Mouse (Mus musculus): Measurements from ENCODE around the gene Psap. TPM values are rescaled to one million over a fixed set of nuclear protein-coding genes. Genes with fewer than 3 reads are reported as not detected.

The Psap gene
- polyA plus RNA-seq, 1 experiment from 2014 or later = 16,354 TPM

DNA sequence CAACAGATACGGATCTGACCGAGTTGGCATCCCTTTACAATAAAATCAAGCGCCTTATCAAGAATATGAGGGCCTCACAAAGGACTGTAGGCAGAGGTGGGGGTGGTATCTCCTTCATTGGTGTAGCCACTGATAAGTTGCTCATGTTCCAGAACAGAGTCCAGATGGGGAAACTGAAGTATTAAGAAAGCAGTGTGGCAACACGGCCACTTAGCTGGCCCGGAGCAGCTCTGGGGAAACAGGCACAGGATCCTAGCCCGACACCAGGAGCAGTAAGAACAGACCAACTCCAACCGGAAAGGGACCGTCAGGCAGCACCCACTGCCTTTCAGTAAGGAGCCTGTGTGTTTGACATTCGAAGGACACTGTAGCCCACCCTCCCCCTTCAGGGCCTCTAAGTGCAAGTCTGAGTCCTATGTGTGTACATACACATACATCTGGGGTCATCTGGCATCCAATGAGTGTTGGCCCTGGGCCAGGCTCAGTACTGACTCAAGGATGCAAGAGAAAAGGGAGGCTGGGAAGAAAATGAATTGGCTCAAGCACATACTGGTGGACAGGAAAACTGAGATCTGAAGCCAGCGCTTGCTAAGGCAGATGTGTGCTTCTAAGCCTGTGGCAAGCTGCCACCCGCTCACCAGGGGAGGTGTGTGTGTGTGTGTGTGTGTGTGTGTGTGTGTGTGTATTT lies 51.7 kb downstream of the Psap start:
- no peaks in the 10 kb centered on the region for H3K79me2 ChIP-seq (ENCODE audit: inconsistent target)
- H3K27ac ChIP-seq = no peak overlapping the region
- WGBS (ENCODE audit: missing documents) = 80% methylated on average over 10 of the region's 11 CpGs
- H3K36me3 ChIP-seq (ENCODE audit: inconsistent target) = no peaks in the 10 kb centered on the region
- H3K4me3 ChIP-seq (ENCODE audit: inconsistent target) = no peak overlapping the region

DNA sequence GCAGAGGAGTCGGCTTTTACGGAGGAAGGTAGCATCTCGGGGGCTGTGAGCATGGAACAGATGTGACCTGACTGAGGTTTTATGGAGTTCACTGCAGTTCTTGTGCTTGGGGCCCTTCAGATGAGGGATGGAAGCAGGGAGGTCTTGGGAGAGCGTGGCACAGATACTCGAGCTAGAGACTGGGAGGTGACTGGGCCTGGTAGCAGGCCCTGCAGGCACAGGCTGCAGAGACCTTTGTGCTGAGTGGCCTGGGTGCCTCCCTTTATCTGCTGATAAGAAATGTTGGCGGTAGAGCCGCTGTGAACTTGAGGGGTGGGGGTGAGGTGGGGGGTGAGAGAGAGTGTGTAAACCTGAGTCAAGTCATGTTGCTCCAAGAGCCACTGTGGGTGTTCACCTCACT lies 57.2 kb downstream of the Psap start:
- H3K36me3 ChIP-seq (ENCODE audit: inconsistent target) = no peaks in the 10 kb centered on the region
- H3K4me3 ChIP-seq (ENCODE audit: inconsistent target) = no peak overlapping the region
- no peaks in the 10 kb centered on the region for H3K79me2 ChIP-seq (ENCODE audit: inconsistent target)
- no peak overlapping the region for H3K27ac ChIP-seq
- 93% methylated on average over 7 of the region's 7 CpGs for WGBS (ENCODE audit: missing documents)

DNA sequence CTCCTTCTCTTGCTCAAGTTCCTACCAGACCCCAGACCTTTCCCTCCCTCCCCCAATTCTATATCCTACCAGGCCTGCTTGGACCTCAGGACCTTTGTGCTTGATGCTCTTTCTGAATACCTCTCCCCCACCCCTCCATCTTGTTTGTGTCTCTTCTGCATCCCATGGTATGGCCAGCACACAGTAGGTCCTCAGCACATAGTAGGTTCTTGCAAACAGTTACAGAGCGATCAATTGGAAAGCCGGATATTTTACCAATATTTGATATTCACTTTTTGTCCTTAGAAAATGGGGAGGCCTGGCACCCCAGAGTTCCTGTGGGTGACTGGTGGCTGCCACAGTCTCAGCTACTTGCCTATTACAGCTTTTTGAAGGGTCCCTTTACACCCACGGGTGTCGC lies 57.6 kb downstream of the Psap start:
- Histone ChIP-seq H3K36me3 (ENCODE audit: inconsistent target) (no peaks in the 10 kb centered on the region), H3K4me3 (ENCODE audit: inconsistent target) (no peak overlapping the region), H3K79me2 (ENCODE audit: inconsistent target) (no peaks in the 10 kb centered on the region), H3K27ac (no peak overlapping the region)
- 93% methylated on average over 4 of the region's 4 CpGs for WGBS (ENCODE audit: missing documents)

DNA sequence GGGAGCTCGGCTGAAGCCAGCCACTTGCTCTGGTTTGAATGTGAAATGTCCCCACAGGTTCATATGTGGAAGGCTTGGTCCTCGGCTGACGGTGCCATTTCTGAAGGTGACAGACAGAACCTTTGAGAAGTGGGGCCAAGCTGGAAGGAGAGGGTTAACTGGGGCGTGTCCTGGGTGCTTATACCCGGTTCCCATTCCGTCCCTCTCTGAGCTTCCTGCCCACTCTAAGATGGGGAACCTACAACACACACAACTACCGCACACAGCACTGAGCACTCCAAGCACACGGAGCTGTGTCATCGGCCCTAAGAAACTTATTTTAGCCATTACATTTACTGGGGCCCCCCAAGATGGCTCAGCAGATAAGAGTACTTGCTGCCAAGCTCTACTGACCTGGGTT lies 64.1 kb downstream of the Psap start:
- Histone ChIP-seq H3K36me3 (ENCODE audit: inconsistent target) (no peaks in the 10 kb centered on the region), H3K79me2 (ENCODE audit: inconsistent target) (no peaks in the 10 kb centered on the region), H3K27ac (no peak overlapping the region), H3K4me3 (ENCODE audit: inconsistent target) (no peak overlapping the region)
- WGBS (ENCODE audit: missing documents) = 22% methylated on average over 8 of the region's 9 CpGs

DNA sequence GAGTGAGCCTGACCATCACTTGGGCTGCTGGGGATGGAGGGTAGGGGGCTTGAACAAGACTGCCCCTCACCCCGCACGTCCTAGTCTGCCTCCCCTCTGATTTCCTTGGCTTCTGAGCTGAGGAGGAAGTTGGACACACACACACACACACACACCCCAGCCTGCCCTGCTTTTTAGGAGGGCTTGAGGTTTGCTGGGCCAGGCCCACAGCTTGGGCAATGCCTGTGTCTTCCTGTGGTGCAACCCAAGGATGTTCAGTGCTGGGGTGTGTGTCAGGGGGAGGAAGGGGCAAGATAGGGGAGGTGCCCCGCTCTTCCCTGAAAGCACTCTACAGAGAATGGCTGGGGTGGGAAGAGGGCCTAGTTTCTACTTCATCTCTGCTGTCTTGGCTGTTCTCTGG lies 66.7 kb downstream of the Psap start:
- whole genome bisulfite sequencing (ENCODE audit: missing documents) = 0% methylated on average over 2 of the region's 3 CpGs
- Histone ChIP-seq H3K79me2 (ENCODE audit: inconsistent target) (peaks cover 23% of the 10 kb centered on the region), H3K36me3 (ENCODE audit: inconsistent target) (no peaks in the 10 kb centered on the region), H3K4me3 (ENCODE audit: inconsistent target) (no peak overlapping the region), H3K27ac (peak overlapping the region; percentile 52)

DNA sequence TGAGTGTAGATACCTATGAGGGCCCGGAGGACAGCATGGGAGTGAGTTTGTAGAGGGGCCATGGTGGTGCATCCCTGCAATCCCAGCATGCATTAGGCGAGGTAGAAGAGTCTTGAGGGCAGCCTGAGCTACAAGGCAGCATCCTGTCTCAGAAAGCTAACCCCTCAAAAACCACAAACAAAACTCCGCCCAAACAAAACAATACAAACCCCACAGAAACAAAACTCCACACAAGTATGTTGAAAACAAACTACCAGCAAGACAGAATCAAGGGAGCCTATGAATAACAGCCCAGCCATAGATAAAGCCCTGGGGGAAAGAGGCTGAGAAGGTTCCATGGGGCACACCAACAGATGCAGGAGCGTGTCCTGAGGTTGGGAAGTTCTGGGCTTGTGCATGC lies 68.6 kb downstream of the Psap start:
- peaks cover 43% of the 10 kb centered on the region for H3K79me2 ChIP-seq (ENCODE audit: inconsistent target)
- H3K27ac ChIP-seq = peak overlapping the region; percentile 88
- H3K36me3 ChIP-seq (ENCODE audit: inconsistent target) = no peaks in the 10 kb centered on the region
- WGBS (ENCODE audit: missing documents) = 85% methylated on average over 4 of the region's 4 CpGs
- no peak overlapping the region for H3K4me3 ChIP-seq (ENCODE audit: inconsistent target)

DNA sequence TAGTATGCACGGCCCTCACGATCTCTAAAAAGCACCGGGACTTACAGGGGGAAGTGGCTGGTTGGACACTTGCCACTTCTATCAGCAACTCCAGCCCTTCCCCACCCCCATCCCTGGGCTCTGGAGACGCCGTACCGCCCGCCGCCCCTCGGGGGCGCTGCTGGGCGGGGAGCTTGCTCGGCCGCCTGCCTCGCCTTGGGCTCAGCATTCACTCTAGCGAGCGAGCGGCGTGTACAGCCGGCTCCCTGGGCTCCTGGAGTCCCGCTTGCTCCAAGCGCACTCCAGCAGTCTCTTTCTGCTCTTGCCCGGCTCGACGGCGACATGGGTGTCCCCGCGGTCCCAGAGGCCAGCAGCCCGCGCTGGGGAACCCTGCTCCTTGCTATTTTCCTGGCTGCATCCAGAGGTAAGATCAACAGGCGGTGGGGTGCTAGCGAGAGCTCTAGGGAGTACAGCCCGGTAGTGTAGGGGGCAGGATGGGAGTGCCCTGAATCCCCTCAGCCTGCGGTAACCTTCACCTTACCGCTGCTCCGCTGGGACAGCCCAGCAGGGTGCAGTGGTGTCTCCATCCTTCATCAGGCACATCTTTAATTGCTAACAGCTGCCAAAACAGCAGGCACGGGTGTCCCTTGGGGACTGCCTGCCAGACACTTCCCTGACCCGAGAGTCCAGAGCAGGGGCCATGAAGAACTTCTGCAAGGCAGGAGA lies 69.4 kb downstream of the Psap start, which contains the start of gene Vsir:
Gene Vsir, plus strand, starts transcription at position 151 of the 705 bp plus-strand sequence.
- peak within 1 kb of the TSS; percentile 88 for H3K27ac ChIP-seq
- H3K4me3 ChIP-seq (ENCODE audit: inconsistent target) = peak within 1 kb of the TSS; percentile 90
- H3K79me2 ChIP-seq (ENCODE audit: inconsistent target) = peaks cover 51% of the 10 kb centered on the region
- 0 out of 2 replicates have a peak, but pooled peaks cover 4% of the 10 kb centered on the region for H3K36me3 ChIP-seq (ENCODE audit: inconsistent target)
- under 1% methylated on average over 26 of the region's 37 CpGs for WGBS (ENCODE audit: missing documents)

DNA sequence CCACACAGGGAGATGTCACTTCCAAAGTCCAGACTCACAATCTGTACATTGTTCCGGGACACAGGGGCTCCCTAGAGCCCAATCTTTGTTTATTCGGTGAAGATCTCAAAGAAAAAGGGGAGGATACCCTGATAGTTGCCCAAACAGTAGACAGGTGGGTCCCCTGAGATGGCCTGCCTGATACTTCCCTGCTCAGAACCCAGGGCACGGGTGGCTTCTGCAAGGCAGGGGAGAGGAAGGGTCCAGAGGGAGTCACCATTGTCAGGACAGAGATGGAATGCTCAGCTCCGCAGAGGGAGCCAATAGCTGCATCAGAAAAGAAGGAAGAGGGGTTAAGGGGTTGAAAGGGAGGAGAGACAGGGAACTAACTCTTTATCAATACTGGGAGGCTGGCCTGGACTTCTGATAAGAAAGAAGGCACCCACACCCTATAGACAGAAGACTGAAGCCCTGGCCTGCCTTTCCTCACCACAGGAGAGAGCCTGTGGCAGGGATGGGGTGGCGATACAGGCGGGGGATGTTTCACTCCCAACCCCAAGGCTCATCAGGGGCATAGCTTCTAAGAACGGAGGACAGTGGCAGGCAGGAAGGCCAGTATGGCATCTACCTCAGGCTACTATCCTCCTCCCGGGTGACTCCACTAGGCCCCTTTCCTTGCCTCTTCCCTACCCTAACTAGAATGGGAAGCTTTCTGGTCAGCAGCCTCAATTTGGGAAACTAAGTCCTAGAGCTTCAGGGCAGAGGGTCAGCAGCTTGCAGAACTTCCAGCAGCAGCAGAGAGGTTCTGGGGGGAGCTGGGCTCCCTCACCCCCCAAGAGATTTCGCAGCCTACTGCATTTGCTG lies 70.6 kb downstream of the Psap start:
- Histone ChIP-seq H3K36me3 (ENCODE audit: inconsistent target) (peaks cover 15% of the 10 kb centered on the region; the same call in 1 of the 2 replicates), H3K27ac (peak overlapping the region; percentile 88), H3K4me3 (ENCODE audit: inconsistent target) (peak overlapping the region; percentile 90), H3K79me2 (ENCODE audit: inconsistent target) (peaks cover 62% of the 10 kb centered on the region)
- 48% methylated on average over 9 of the region's 9 CpGs for WGBS (ENCODE audit: missing documents)

DNA sequence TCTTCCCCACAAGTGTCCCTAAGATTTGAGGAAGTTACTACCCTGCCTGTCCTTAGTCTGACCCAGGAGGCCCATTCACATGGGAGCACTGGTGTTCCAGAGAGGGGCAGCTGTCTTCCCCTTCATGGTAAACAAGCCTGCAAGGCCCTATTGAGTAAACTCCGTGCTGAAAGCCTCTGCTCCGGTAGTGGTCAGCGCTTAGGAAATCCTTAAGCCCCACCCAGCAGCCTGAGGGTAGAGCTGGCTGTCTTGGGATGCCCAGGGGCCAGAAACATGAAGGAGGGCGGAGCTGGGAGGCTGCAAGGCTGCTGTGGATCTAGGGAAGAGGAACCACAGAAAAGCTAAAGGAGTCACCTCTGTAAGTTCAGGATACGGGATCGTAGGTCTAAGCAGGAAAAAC lies 71.6 kb downstream of the Psap start:
- H3K4me3 ChIP-seq (ENCODE audit: inconsistent target) = peak overlapping the region; percentile 90
- peaks cover 73% of the 10 kb centered on the region for H3K79me2 ChIP-seq (ENCODE audit: inconsistent target)
- peaks cover 26% of the 10 kb centered on the region; the same call in 1 of the 2 replicates for H3K36me3 ChIP-seq (ENCODE audit: inconsistent target)
- 8% methylated on average over 6 of the region's 6 CpGs for WGBS (ENCODE audit: missing documents)
- H3K27ac ChIP-seq = peak overlapping the region; percentile 88

DNA sequence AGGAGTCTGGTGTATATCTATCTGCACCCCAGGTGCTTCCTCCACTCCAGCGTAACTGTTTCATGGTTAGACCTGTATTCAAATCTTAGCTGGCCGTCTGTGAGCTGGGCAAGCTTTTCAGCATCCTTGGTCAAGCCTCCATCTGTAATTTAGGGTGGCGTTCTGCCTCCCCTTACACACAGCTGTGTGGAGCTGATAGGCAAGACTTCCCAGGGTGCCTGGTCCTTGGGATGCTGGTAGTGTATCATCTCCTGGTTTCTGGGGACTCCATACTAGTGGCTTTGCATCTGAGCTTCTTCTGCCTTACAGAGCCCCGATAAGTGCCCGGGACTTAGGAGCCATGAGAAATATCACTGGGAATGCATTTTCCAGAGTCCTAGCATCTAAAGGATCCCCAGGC lies 72.2 kb downstream of the Psap start:
- 70% methylated on average over 5 of the region's 5 CpGs for WGBS (ENCODE audit: missing documents)
- peak overlapping the region; percentile 88 for H3K27ac ChIP-seq
- peak overlapping the region; percentile 90; the same call in 1 of the 2 replicates for H3K4me3 ChIP-seq (ENCODE audit: inconsistent target)
- H3K36me3 ChIP-seq (ENCODE audit: inconsistent target) = peaks cover 32% of the 10 kb centered on the region; the same call in 1 of the 2 replicates
- peaks cover 78% of the 10 kb centered on the region for H3K79me2 ChIP-seq (ENCODE audit: inconsistent target)

DNA sequence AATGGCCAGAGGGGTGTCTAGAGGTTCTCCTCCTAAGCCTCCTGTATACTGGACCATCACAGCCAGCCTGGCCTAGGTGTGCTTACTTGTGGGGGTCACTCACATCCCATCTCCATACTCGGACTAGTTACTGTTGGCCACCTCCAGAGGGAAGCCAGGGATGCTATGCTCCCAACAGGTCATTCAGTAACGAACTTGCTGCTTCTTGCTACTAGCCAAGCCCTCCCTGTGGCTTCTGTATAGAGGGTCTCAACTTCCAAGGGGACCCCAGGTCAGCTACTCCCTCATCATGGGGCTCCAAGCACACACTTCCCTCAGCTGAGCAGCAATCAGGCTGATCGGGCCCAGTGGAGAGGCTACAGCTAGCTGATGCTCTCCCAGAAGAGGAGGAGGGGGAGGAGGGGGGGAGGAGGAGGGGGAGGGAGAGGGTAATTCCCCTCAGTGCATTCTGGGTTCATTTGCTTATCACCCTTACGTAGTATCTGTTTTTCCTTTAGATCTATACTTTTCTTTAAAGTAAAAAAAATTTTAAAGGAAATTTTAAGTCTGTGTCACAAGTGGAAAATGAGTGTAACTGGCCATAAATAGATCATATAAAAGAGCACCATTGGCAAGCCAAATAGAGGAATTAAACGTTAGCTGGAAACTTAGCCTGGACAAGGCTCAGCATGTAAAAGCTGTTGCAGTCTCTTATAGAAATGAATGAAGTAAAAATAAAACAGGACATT lies 72.8 kb downstream of the Psap start:
- WGBS (ENCODE audit: missing documents) = 45% methylated on average over 5 of the region's 5 CpGs
- Histone ChIP-seq H3K27ac (peak overlapping the region; percentile 88), H3K36me3 (ENCODE audit: inconsistent target) (peaks cover 36% of the 10 kb centered on the region; the same call in 1 of the 2 replicates), H3K4me3 (ENCODE audit: inconsistent target) (peak overlapping the region; percentile 90), H3K79me2 (ENCODE audit: inconsistent target) (peaks cover 84% of the 10 kb centered on the region)

DNA sequence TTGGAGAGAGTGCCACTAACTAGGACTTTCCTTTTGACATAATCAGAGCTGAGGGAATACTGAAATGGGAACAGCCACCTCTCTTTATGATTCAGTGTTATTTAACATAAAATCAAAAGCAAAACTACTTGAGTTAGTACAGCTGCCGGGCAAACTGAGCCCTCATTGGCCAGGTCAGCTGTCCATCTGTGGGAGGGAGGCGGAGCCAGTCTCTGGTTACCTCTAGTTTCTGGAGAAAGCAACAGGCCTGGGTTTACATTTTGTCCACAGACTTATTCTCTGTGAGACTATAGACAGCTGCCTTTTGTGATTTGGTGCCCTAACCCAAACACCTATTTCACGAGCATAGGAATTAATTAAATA lies 73.4 kb downstream of the Psap start:
- WGBS (ENCODE audit: missing documents) = 14% methylated on average over 3 of the region's 3 CpGs
- H3K79me2 ChIP-seq (ENCODE audit: inconsistent target) = peaks cover 90% of the 10 kb centered on the region
- peak overlapping the region; percentile 90 for H3K4me3 ChIP-seq (ENCODE audit: inconsistent target)
- peaks cover 36% of the 10 kb centered on the region; the same call in 1 of the 2 replicates for H3K36me3 ChIP-seq (ENCODE audit: inconsistent target)
- peak overlapping the region; percentile 88 for H3K27ac ChIP-seq

DNA sequence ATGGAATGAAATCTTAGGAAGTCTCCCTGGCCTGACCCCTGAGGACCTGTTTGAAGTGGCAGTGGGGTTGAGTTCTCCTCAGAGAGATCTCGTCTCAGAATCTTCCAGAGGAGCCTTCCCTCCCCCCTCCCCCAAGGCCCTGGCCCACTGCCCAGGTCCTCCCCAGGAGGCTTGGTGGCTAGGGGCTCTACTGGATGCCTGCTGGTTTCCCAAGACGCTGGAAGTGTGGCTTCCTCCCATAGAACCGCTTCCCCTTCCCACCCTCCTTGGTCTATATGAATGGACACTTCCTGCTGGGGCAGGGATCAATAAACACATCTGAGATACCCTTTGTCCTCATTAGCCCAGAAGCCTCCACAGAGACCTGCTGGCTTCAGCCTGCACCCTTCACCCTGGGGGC lies 73.8 kb downstream of the Psap start:
- Histone ChIP-seq H3K4me3 (ENCODE audit: inconsistent target) (peak overlapping the region; percentile 90; the same call in 1 of the 2 replicates), H3K79me2 (ENCODE audit: inconsistent target) (peaks cover 95% of the 10 kb centered on the region), H3K27ac (peak overlapping the region; percentile 88), H3K36me3 (ENCODE audit: inconsistent target) (peaks cover 40% of the 10 kb centered on the region; the same call in 1 of the 2 replicates)
- WGBS (ENCODE audit: missing documents) = 20% methylated on average over 3 of the region's 3 CpGs

Data from macrophage (primary cell).